Mouse (Mus musculus): Measurements from ENCODE around the gene Cst3.

The Cst3 gene

DNA sequence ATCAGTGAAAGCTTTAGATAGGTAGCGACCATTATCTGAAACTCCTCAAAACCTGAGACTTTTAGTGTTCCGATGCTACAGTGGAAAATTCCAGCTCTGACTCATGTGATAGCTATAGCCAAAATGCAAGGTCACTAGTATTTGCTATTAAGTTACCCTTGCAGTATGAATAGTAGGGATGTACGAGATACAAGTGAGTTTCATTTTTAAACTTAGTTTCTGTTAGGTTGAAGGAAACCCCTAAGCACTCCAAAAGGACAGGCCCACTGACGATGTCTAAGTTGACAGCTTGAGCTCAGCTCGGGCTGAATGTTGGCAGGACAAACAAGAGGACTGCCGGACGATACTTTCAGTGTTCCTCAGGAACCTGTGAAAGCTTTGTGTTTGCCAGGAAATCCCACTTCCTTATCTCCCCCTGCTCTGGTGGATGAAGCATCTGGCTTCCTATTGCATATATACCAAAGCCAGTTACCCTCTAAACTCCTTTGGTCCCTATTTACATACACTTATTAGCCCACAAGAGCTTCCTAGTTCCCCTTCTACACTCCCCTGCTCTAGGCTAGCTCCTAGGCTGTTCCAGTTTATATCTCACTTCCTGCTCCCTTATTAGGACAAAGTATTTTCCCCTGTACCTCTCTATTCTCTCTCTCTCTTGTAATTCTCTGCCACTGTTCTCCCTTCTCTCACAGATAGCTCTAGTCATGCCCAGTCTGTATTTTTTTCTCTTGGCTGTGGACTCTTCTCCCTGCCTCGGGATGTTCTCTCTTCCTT, 18.7 kb downstream of the Cst3 start:
- peak; percentile 65 for DNase-seq (ENCODE audit: low read depth)

GRCm38 (mm10) chr2:148851116-148851906, 24.2 kb downstream of the Cst3 start:
- peak; percentile 90 for DNase-seq (ENCODE audit: low read depth)

DNA sequence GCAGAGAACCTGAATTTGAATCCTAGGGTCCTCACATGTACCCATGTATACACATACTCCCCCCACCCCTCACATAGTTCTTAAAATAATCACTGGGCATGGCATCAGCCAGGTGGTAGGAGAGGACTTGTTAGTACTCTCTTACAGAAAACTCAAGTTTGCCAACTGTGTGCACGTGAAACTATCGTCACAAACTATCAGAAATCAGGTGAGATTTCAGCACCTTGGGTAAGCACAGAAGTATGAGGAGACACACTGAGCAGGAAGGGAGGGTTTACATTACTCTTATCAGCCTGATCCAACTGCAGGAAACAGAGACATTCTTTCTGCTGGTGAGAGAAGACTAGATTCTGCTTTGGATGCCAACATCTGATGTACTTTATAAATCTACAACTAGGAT, 36.3 kb downstream of the Cst3 start:
- no peak for DNase-seq (ENCODE audit: low read depth)

DNA sequence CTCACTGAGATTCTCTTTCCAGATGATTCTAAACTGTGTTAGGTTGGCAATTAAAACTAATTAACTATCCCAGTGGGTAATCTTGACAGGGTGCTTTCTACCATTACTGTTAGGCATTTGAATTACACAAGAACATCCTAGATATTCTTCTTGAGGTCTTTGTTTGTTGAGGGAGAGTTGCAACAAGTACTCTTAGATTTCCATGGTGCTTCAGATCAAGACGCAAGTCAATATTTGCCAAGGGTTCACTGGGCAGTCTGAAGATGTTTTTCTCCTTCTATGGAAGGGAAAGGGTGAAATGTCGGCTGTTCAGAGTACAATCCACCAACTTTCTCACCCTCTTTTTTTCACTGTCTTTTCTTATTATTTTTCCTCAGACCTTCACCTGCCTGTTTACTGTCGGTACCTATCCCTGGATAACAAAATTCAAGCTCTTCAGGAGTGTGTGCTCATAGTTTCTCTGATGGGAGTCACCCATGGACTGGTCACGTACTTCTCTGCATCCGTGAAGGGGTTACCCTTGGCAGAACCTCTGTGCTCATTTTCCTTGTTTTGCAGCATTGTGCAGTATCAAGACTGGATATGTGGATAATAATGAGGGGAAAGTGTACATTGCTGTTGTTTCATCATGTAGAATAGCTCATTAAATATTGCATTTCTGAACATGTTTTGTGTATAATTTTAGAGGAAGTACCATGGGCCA, 37.3 kb downstream of the Cst3 start:
- DNase-seq (ENCODE audit: low read depth), result no peak

GRCm38 (mm10) chr2:148834912-148835311, 40.6 kb downstream of the Cst3 start, which contains the start of gene Cst9:
Cst9 (plus strand) TSS chr2:148835147.
- DNase-seq (ENCODE audit: low read depth), result no peak

- DNase-seq (ENCODE audit: low read depth), result no peak
These were observed 49.5 kb downstream of the Cst3 start for GRCm38 (mm10) chr2:148825986-148826385.
